Mouse (Mus musculus) liver, embryonic 13.5 days (tissue): ENCODE measurements around the gene Terf2. TPM values are rescaled to one million over a fixed set of nuclear protein-coding genes. Genes with fewer than 3 reads are reported as not detected.

Experiments used
- ATAC-seq: fragments of 200-750 bp; cut with Nextera tagmentation; 2 replicates; pipeline ENCODE4 v1.8.0; 2017; ENCODE audit warnings: low read depth, mild to moderate bottlenecking, moderate number of reproducible peaks, moderate library complexity
- DNase-seq: peaks from one replicate; pipeline ENCODE4 v3.0.0; 2022
- H3K27ac ChIP-seq: fragments of 300-500 bp; sonication (generic); 2 replicates; pipeline ENCODE4 v1.5.1; 2015; ENCODE audit warnings: moderate library complexity, mild to moderate bottlenecking, inconsistent platforms
- H3K27me3 ChIP-seq: fragments of 300-500 bp; sonication (generic); 2 replicates; pipeline ENCODE4 v1.6.1; 2015; ENCODE audit warnings: mild to moderate bottlenecking, inconsistent platforms
- H3K36me3 ChIP-seq: fragments of 300-500 bp; sonication (generic); 2 replicates; pipeline ENCODE4 v1.6.1; 2015; ENCODE audit warnings: mild to moderate bottlenecking, inconsistent platforms
- H3K4me1 ChIP-seq: fragments of 300-500 bp; sonication (generic); replicated peaks from 2 replicates; pipeline ENCODE4 v1.6.1; 2015; ENCODE audit warnings: inconsistent platforms
- H3K4me2 ChIP-seq: fragments of 300-500 bp; sonication (generic); 2 replicates; pipeline ENCODE4 v1.6.1; 2015; ENCODE audit warnings: inconsistent platforms, mild to moderate bottlenecking, moderate library complexity
- H3K4me3 ChIP-seq: fragments of 300-500 bp; sonication (generic); replicated peaks from 2 replicates; pipeline ENCODE4 v1.5.1; 2015; ENCODE audit warnings: mild to moderate bottlenecking, inconsistent platforms
- H3K9ac ChIP-seq: fragments of 300-500 bp; sonication (generic); 2 replicates; pipeline ENCODE4 v1.6.1; 2015; ENCODE audit warnings: mild to moderate bottlenecking, inconsistent platforms
- H3K9me3 ChIP-seq: fragments of 300-500 bp; sonication (generic); replicated peaks from 2 replicates; pipeline ENCODE4 v1.6.1; 2016; ENCODE audit warnings: inconsistent platforms
- WGBS: fragments of 180-500 bp; shearing (Covaris S2); methylation state at CpG from one replicate; pipeline ENCODE4 v1.1.7; 2015; ENCODE audit not compliant: insufficient replicate concordance; 5-methylcytosine and 5-hydroxymethylcytosine counted together
- microRNA-seq: library from miRNA; unstranded; fragments of <30 nt; microRNA quantifications from one replicate; pipeline ENCODE4, GENCODE M21; 2016
- polyA plus RNA-seq: library from polyadenylated mRNA; unstranded; fragments of >200 nt; fragmentation: Nextera tagmentation; extraction: Ambion mirVana; gene quantifications from 2 replicates; pipeline ENCODE4 v1.2.1, GENCODE M21; 2015

The Terf2 gene
- polyA plus RNA-seq, 1 experiment from 2014 or later: 8.1 TPM

- 46% methylated on average over 5 of the region's 5 CpGs for WGBS
- Histone ChIP-seq H3K4me1 (peaks cover 50% of the 10 kb centered on the region), H3K27me3 (no peaks in the 10 kb centered on the region), H3K4me3 (no peak overlapping the region), H3K36me3 (no peaks in the 10 kb centered on the region), H3K9me3 (no peaks in the 10 kb centered on the region), H3K9ac (no peak overlapping the region), H3K4me2 (no peak overlapping the region), H3K27ac (peak overlapping the region; percentile 60)
- DNase-seq (no peak), ATAC-seq (no peak)
Observed at GRCm38 (mm10) chr8:107030058-107030457, 66.3 kb downstream of the Terf2 start.

GRCm38 (mm10) chr8:107029310-107029709 lies 67.0 kb downstream of the Terf2 start:
- ATAC-seq (no peak), DNase-seq (no peak)
- H3K9ac ChIP-seq: no peak overlapping the region
- no peaks in the 10 kb centered on the region for H3K9me3 ChIP-seq
- 66% methylated on average over 3 of the region's 3 CpGs for WGBS
- H3K4me2 ChIP-seq: no peak overlapping the region
- peaks cover 47% of the 10 kb centered on the region for H3K4me1 ChIP-seq
- no peaks in the 10 kb centered on the region for H3K36me3 ChIP-seq
- no peak overlapping the region for H3K4me3 ChIP-seq
- no peaks in the 10 kb centered on the region for H3K27me3 ChIP-seq
- no peak overlapping the region for H3K27ac ChIP-seq

- no peak for DNase-seq
- Histone ChIP-seq H3K4me2 (no peak overlapping the region), H3K4me1 (peaks cover 4% of the 10 kb centered on the region), H3K4me3 (no peak overlapping the region), H3K9me3 (no peaks in the 10 kb centered on the region), H3K36me3 (no peaks in the 10 kb centered on the region), H3K27ac (no peak overlapping the region), H3K9ac (no peak overlapping the region), H3K27me3 (no peaks in the 10 kb centered on the region)
- 75% methylated on average over 8 of the region's 8 CpGs for WGBS
- ATAC-seq: no peak
Observed at GRCm38 (mm10) chr8:107023479-107023878, 72.9 kb downstream of the Terf2 start.

Small RNA genes lying within 50 kb of the gene (microRNA-seq; reads per million reads assigned to microRNA genes)
- gene Mir7075: not detected

Other genes starting within 250 kb of the Terf2 start
- gene Has3, start 226.3 kb downstream of the Terf2 start, polyA plus RNA-seq: 0.02 TPM in 1 of 2 replicates, not detected in the other
- 57.4 and 62.3 TPM in 2 replicates for gene Utp4, start 202.9 kb downstream of the Terf2 start, polyA plus RNA-seq
- 1.4 and 1.6 TPM in 2 replicates for gene Sntb2, start 160.8 kb downstream of the Terf2 start, polyA plus RNA-seq
- 26.8 and 29.5 TPM in 2 replicates for gene Vps4a, start 65.3 kb downstream of the Terf2 start, polyA plus RNA-seq
- gene Pdf, start 47.9 kb downstream of the Terf2 start, polyA plus RNA-seq: 26.1 and 26.4 TPM in 2 replicates
- gene Cog8, start 39.9 kb downstream of the Terf2 start, polyA plus RNA-seq: 21.4 and 23.0 TPM in 2 replicates
- 72.5 TPM in 2 replicates for gene Nip7, start 39.7 kb downstream of the Terf2 start, polyA plus RNA-seq
- 4.1 and 4.4 TPM in 2 replicates for gene Tmed6, start 30.9 kb downstream of the Terf2 start, polyA plus RNA-seq
- gene Cyb5b, start 54.1 kb upstream of the Terf2 start, polyA plus RNA-seq: 32.8 and 41.4 TPM in 2 replicates
- gene Nfat5, start 196.9 kb upstream of the Terf2 start, polyA plus RNA-seq: 1.5 TPM in 2 replicates